ENCODE assay signal across 7 mouse cellular contexts in the genomic region with DNA sequence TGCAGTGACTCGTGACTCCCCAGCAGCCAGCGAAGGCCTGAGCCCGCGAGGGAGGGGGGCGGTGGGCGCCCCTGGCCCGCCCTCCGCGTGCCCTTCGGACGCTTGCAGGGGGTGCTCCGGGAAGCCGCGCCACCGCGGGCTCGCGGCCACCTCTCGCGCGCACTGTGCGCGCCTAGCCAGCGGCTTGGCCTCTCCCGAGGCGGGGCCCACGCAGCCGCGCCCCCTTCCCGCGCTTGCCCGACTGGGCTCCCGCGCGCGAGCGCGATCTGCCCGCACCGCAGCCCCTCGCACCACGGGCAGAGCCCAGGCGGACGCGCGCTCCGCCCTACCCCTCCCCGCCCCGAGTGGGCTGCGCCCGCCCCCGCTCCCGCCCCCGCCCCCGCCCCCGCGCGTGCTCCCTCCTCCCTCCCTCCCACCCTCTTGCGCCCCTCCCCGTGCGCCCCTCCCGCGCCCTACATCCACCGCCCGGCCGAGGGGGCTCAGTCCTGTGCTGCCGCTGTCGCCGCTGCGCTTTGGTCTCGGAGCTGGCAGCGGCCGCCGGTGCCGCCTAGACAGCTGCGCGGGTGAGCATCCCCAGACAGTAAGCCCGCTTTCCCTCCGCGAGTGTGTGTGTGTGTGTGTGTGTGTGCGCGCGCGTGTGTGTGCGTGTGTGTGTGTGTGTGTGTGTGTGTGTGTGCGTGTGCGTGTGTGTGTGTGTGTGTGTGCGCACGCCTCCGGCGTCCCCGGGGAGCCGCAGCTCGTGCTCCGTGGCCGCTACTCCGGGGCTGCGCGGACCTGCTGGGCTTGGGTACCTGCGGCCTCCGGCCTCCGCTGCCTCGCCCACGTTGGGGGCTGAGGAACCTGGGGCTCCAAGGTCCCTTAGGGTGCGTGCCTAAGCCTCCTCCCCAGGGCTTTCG. TPM values are rescaled to one million over a fixed set of nuclear protein-coding genes. Genes with fewer than 3 reads are reported as not detected.
DNase-seq lines count a peak whose midpoint lies in the region; ATAC-seq and TF ChIP-seq lines count a peak whose summit lies in the region.

TSS of gene Fhl1 (plus strand) at position 482 of the 896 bp plus-strand sequence.

- H3K4me1 ChIP-seq in brown adipose tissue, adult 24 weeks (ENCODE audit: control insufficient read depth, insufficient read depth, insufficient read length, low read length) = no peaks in the 10 kb centered on the region
- H3K4me1 ChIP-seq in embryonic facial prominence, embryonic 15.5 days = no peaks in the 10 kb centered on the region
- H3K4me1 ChIP-seq in limb, embryonic 12.5 days (replicated peaks) = no peaks in the 10 kb centered on the region
- peaks cover 4% of the 10 kb centered on the region; the same call in 1 of the 2 replicates for H3K4me1 ChIP-seq in midbrain, embryonic 15.5 days
- H3K4me1 ChIP-seq in stomach, postnatal 0 days (replicated peaks; ENCODE audit: control insufficient read depth, insufficient read depth) = no peaks in the 10 kb centered on the region

- no peaks in the 10 kb centered on the region for H3K36me3 ChIP-seq in embryonic facial prominence, embryonic 15.5 days
- H3K36me3 ChIP-seq in limb, embryonic 12.5 days = no peaks in the 10 kb centered on the region
- no peaks in the 10 kb centered on the region for H3K36me3 ChIP-seq in midbrain, embryonic 15.5 days (replicated peaks)
- H3K36me3 ChIP-seq in stomach, postnatal 0 days (ENCODE audit: control insufficient read depth, insufficient read depth, low read length) = no peaks in the 10 kb centered on the region

- peak within 1 kb of the TSS; percentile 67 for H3K4me3 ChIP-seq in brown adipose tissue, adult 24 weeks (ENCODE audit: insufficient read depth, low read depth, low read length)
- peak within 1 kb of the TSS; percentile 50 for H3K4me3 ChIP-seq in embryonic facial prominence, embryonic 15.5 days (replicated peaks)
- peak within 1 kb of the TSS; percentile 52 for H3K4me3 ChIP-seq in limb, embryonic 12.5 days (replicated peaks)
- peak within 1 kb of the TSS; percentile 65 for H3K4me3 ChIP-seq in midbrain, embryonic 15.5 days
- peak within 1 kb of the TSS; percentile 49 for H3K4me3 ChIP-seq in stomach, postnatal 0 days (ENCODE audit: low read depth, low read length)

- no peaks in the 10 kb centered on the region for H3K9me3 ChIP-seq in embryonic facial prominence, embryonic 15.5 days (replicated peaks)
- no peaks in the 10 kb centered on the region for H3K9me3 ChIP-seq in limb, embryonic 12.5 days
- no peaks in the 10 kb centered on the region for H3K9me3 ChIP-seq in midbrain, embryonic 15.5 days
- no peaks in the 10 kb centered on the region for H3K9me3 ChIP-seq in stomach, postnatal 0 days (ENCODE audit: control insufficient read depth, low read length)

- H3K27ac ChIP-seq in brown adipose tissue, adult 24 weeks (replicated peaks; ENCODE audit: low read depth, low read length) = peak within 1 kb of the TSS; percentile 40; the same call in 1 of the 2 replicates
- H3K27ac ChIP-seq in embryonic facial prominence, embryonic 15.5 days (replicated peaks) = peak within 1 kb of the TSS; percentile 39
- peak within 1 kb of the TSS; percentile 50; the same call in 1 of the 2 replicates for H3K27ac ChIP-seq in limb, embryonic 12.5 days
- H3K27ac ChIP-seq in midbrain, embryonic 15.5 days = peak within 1 kb of the TSS; percentile 89
- peak within 1 kb of the TSS; percentile 63 for H3K27ac ChIP-seq in stomach, postnatal 0 days (replicated peaks)

- ATAC-seq in embryonic facial prominence, embryonic 15.5 days (ENCODE audit: insufficient number of reproducible peaks, low FRiP score, low TSS enrichment, low read depth) = peak; percentile 91
- peak; percentile 93 for ATAC-seq in limb, embryonic 12.5 days (ENCODE audit: insufficient number of reproducible peaks, insufficient read depth, low FRiP score, low TSS enrichment, low read depth)
- ATAC-seq in midbrain, embryonic 15.5 days (replicated peaks) = peak; percentile 97
- ATAC-seq in stomach, postnatal 0 days (ENCODE audit: low FRiP score, low TSS enrichment) = peak; percentile 96

- peak within 1 kb of the TSS; percentile 58 for H3K4me2 ChIP-seq in embryonic facial prominence, embryonic 15.5 days (replicated peaks)
- H3K4me2 ChIP-seq in limb, embryonic 12.5 days = peak within 1 kb of the TSS; percentile 59
- H3K4me2 ChIP-seq in midbrain, embryonic 15.5 days = peak within 1 kb of the TSS; percentile 50
- H3K4me2 ChIP-seq in stomach, postnatal 0 days (replicated peaks; ENCODE audit: low read depth) = peak within 1 kb of the TSS; percentile 55

- no peak for TF ChIP-seq EP300 in stomach, postnatal 0 days (optimal IDR thresholded peaks at IDR 0.05)

- peak within 1 kb of the TSS; percentile 35 for H3K9ac ChIP-seq in embryonic facial prominence, embryonic 15.5 days
- H3K9ac ChIP-seq in limb, embryonic 12.5 days (replicated peaks) = peak within 1 kb of the TSS; percentile 58
- peak within 1 kb of the TSS; percentile 76 for H3K9ac ChIP-seq in midbrain, embryonic 15.5 days
- peak within 1 kb of the TSS; percentile 64 for H3K9ac ChIP-seq in stomach, postnatal 0 days (ENCODE audit: low read length)

- WGBS in embryonic facial prominence, embryonic 15.5 days = 15% methylated on average over 32 of the region's 106 CpGs
- WGBS in limb, embryonic 12.5 days = 40% methylated on average over 44 of the region's 106 CpGs
- 43% methylated on average over 46 of the region's 106 CpGs for WGBS in midbrain, embryonic 15.5 days
- 21% methylated on average over 5 of the region's 106 CpGs for WGBS in stomach, postnatal 0 days

- DNase-seq in heart, adult 8-10 months (ENCODE audit: low spot score) = no peak
- DNase-seq in kidney, adult 8-10 months = peak; percentile 69 to 73
- peak; percentile 68 for DNase-seq in stomach, postnatal 0 days (ENCODE audit: low spot score)

- H3K27me3 ChIP-seq in embryonic facial prominence, embryonic 15.5 days = no peaks in the 10 kb centered on the region
- peaks cover 6% of the 10 kb centered on the region; the same call in 1 of the 2 replicates for H3K27me3 ChIP-seq in limb, embryonic 12.5 days
- no peaks in the 10 kb centered on the region for H3K27me3 ChIP-seq in midbrain, embryonic 15.5 days (replicated peaks)
- H3K27me3 ChIP-seq in stomach, postnatal 0 days (ENCODE audit: control insufficient read depth, insufficient read depth, low read length) = no peaks in the 10 kb centered on the region

- no peak for TF ChIP-seq CTCF in stomach, postnatal 0 days (IDR thresholded peaks at IDR 0.05; ENCODE audit: low read depth)

RNA-seq across cellular contexts. Expression of gene Fhl1, which starts in this region (rescaled TPM):
- 160 and 164 TPM in 2 replicates for polyA plus RNA-seq in brown adipose tissue, adult 24 weeks (2012; ENCODE audit: insufficient read depth, insufficient read length, missing spikeins)
- polyA plus RNA-seq in embryonic facial prominence, embryonic 15.5 days (2015; fragmentation: Nextera tagmentation; extraction: Ambion mirVana) = 166 and 190 TPM in 2 replicates
- 100 to 1,000 TPM; 107 to 153 (median 139) TPM for total RNA-seq in heart, adult 8-10 months (2022)
- polyA plus RNA-seq in limb, embryonic 12.5 days (2016; fragmentation: Nextera tagmentation; extraction: Ambion mirVana) = 45.1 and 57.1 TPM in 2 replicates
- polyA plus RNA-seq in midbrain, embryonic 15.5 days (2015; fragmentation: Nextera tagmentation; extraction: Ambion mirVana) = 172 and 177 TPM in 2 replicates
- 386 and 394 TPM in 2 replicates for polyA plus RNA-seq in stomach, postnatal 0 days (2015; fragmentation: Nextera tagmentation; extraction: Ambion mirVana)

Comparison
In these comparisons a context has a peak if more than half of its experiments do, and no peak if none do; other contexts are left out.
1. H3K27ac ChIP-seq: peak in every context shown above with its lines; median percentile 89 in midbrain, embryonic 15.5 days; 63 in stomach, postnatal 0 days; 50 in limb, embryonic 12.5 days; 40 in brown adipose tissue, adult 24 weeks; 39 in embryonic facial prominence, embryonic 15.5 days.